Mouse (Mus musculus) stomach, embryonic 14.5 days (tissue): ENCODE results near the gene Mtf2. TPM values are rescaled to one million over a fixed set of nuclear protein-coding genes. Genes with fewer than 3 reads are reported as not detected.

Experiments
- ATAC-seq: fragments of 200-750 bp; cut with Nextera tagmentation; 2 replicates; pipeline ENCODE4 v1.8.0; 2017; ENCODE audit warnings: low read depth, moderate TSS enrichment; ENCODE audit not compliant: insufficient number of reproducible peaks, insufficient read depth, low FRiP score
- H3K27ac ChIP-seq: fragments of 300-500 bp; sonication (generic); 2 replicates; pipeline ENCODE4 v1.5.1; 2014; ENCODE audit warnings: mild to moderate bottlenecking, low read length, moderate library complexity, mixed read lengths
- H3K27me3 ChIP-seq: fragments of 300-500 bp; sonication (generic); 2 replicates; pipeline ENCODE4 v1.6.1; 2014; ENCODE audit warnings: low read length, control low read depth, mixed read lengths; ENCODE audit not compliant: control insufficient read depth, insufficient read depth
- H3K36me3 ChIP-seq: fragments of 300-500 bp; sonication (generic); 2 replicates; pipeline ENCODE4 v1.6.1; 2014; ENCODE audit warnings: mild to moderate bottlenecking, control low read depth, low read length, moderate library complexity, mixed read lengths; ENCODE audit not compliant: control insufficient read depth, insufficient read depth
- H3K4me1 ChIP-seq: fragments of 300-500 bp; sonication (generic); 2 replicates; pipeline ENCODE4 v1.6.1; 2014; ENCODE audit warnings: low read length, control low read depth, mixed read lengths; ENCODE audit not compliant: control insufficient read depth, insufficient read depth
- H3K4me2 ChIP-seq: fragments of 300-500 bp; sonication (generic); replicated peaks from 2 replicates; pipeline ENCODE4 v1.6.1; 2014; ENCODE audit warnings: low read depth, low read length, control low read depth
- H3K4me3 ChIP-seq: fragments of 300-500 bp; sonication (generic); 2 replicates; pipeline ENCODE4 v1.5.1; 2014; ENCODE audit warnings: low read depth, low read length, control low read depth
- H3K9ac ChIP-seq: fragments of 300-500 bp; sonication (generic); replicated peaks from 2 replicates; pipeline ENCODE4 v1.6.1; 2014; ENCODE audit warnings: low read depth, mild to moderate bottlenecking, control low read depth, low read length, moderate library complexity, mixed read lengths
- H3K9me3 ChIP-seq: fragments of 300-500 bp; sonication (generic); 2 replicates; pipeline ENCODE4 v1.6.1; 2016; ENCODE audit warnings: low read depth, low read length, control low read depth; ENCODE audit not compliant: control insufficient read depth
- WGBS: fragments of 180-500 bp; shearing (Covaris S2); extraction: QIAGEN DNeasy Blood & Tissue Kit; methylation state at CpG from one replicate; pipeline ENCODE4 v1.1.7; 2014; 5-methylcytosine and 5-hydroxymethylcytosine counted together
- polyA plus RNA-seq: library from polyadenylated mRNA; unstranded; fragments of >200 nt; fragmentation: Nextera tagmentation; extraction: Ambion mirVana; gene quantifications from 2 replicates; pipeline ENCODE4 v1.2.1, GENCODE M21; 2014

Mtf2 gene
- polyA plus RNA-seq, 1 experiment from 2014 or later, result 95.0 TPM

DNA sequence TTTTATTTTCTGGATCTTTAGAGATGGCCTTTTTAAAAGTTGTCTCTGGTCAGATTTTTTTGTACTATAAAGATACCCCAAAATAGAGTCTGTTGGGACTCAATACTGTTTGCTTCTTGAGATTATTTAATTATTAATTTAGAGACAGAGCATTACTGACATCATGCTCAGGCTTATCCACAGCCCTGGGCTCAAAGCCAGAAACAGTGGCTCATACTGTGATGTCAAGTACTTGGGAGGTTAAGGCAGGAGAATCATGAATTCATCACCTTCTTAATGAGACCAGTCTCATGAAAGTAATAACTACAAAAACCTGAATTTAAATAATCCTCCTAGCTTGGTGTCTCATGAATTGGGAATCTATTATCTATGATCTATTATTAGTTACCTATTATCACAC lies 34.7 kb downstream of the Mtf2 start:
- Histone ChIP-seq H3K36me3 (peaks cover 61% of the 10 kb centered on the region), H3K27ac (no peak overlapping the region), H3K27me3 (no peaks in the 10 kb centered on the region), H3K4me2 (no peak overlapping the region), H3K4me3 (no peak overlapping the region), H3K9ac (no peak overlapping the region), H3K4me1 (no peaks in the 10 kb centered on the region), H3K9me3 (no peaks in the 10 kb centered on the region)
- ATAC-seq, result no peak

DNA sequence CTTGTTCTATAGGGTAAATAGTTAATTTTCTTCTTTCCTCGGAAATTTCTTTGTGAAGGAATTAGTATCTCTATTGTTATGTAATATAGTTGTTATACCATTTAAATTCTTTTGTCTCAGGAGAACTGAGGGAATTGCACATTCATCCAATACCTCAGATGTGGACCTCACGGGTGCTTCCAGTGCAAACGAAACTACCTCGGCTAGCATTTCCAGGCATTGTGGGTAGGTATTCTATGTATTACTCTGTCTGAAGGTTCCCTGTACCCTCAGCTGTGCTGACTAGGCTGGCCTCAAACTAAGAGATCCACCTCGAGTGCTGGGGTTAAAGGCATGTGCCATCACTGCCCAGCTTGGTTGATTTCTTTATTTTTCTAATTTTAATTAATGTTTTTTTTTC lies 38.8 kb downstream of the Mtf2 start:
- Histone ChIP-seq H3K27ac (no peak overlapping the region), H3K36me3 (peaks cover 48% of the 10 kb centered on the region), H3K4me1 (no peaks in the 10 kb centered on the region), H3K4me3 (no peak overlapping the region), H3K4me2 (no peak overlapping the region), H3K9ac (no peak overlapping the region), H3K9me3 (no peaks in the 10 kb centered on the region), H3K27me3 (no peaks in the 10 kb centered on the region)
- no peak for ATAC-seq
- WGBS, result 87% methylated on average over 5 of the region's 5 CpGs

DNA sequence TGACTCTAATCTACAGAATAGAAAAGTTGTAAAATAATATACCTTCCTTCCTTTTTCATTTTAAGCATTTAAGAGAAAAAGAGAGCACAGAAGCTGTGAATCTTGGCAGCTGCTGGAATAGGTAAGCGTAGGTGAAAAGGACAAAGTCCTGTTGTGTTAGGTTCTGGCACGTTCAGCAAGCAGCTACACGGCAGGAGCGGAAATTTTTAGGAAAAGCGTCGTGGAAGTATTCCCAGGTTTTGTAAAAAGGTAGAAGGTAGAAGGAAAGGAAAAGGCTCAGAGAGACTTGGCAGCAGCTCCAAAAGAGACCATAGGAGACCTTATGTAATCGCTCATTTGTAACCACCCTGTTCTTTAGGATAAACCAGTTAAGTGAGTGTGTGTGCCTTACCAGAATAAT lies 43.9 kb downstream of the Mtf2 start:
- Histone ChIP-seq H3K4me1 (no peaks in the 10 kb centered on the region), H3K27ac (no peak overlapping the region), H3K4me2 (no peak overlapping the region), H3K9me3 (no peaks in the 10 kb centered on the region), H3K4me3 (no peak overlapping the region), H3K36me3 (peaks cover 24% of the 10 kb centered on the region), H3K27me3 (no peaks in the 10 kb centered on the region), H3K9ac (no peak overlapping the region)
- 92% methylated on average over 7 of the region's 7 CpGs for WGBS
- no peak for ATAC-seq

DNA sequence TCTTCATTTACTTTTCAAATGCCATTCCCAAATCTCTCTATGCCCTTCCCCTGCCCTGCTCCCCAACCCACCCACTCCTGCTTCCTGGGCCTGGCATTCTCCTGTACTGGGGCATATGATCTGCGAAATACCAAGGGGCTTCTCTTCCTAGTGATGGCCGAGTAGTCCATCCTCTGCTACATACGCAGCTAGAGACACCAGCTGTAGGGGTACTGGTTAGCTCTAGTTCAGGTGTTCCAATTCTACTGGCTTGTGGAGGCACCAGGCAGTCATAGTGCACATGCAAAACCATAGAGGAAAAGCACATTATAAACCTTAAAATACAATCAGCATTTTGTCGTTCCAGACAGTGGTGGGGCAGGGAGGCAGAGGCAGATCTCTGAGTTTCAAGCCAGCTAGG lies 52.2 kb downstream of the Mtf2 start:
- no peak for ATAC-seq
- Histone ChIP-seq H3K4me3 (no peak overlapping the region), H3K9me3 (no peaks in the 10 kb centered on the region), H3K4me2 (no peak overlapping the region), H3K36me3 (no peaks in the 10 kb centered on the region; the same call in 1 of the 2 replicates), H3K4me1 (no peaks in the 10 kb centered on the region), H3K9ac (no peak overlapping the region), H3K27me3 (no peaks in the 10 kb centered on the region), H3K27ac (no peak overlapping the region)
- WGBS, result 87% methylated on average over 4 of the region's 4 CpGs

DNA sequence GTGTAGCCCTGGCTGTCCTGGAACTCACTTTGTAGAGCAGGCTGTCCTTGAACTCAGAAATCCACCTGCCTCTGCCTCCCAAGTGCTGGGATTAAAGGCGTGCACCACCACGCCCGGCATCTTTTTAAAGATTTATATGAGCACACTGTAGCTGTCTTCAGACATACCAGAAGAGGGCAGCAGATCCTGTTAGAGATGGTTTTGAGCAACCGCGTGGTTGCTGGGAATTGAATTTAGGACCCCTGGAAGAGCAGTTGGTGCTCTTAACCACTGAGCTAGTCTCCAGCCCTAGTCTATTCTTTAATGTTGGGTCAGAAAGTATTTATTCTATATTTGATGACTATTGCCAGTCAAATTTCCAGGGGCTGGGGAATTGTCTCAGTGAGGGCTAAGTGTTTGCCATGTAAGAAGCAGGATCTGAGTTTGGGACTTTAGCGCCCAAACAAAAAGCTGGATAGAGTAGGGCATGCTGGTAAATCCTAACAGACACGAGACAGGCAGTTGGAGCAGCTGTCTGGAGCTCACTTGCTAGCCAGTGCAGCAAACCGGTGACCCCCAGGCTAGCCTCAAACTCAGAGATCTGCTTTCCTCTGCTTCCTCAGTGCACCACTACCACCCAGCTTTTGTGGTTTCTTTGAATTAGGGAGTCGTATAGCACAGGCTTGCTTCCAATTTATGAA lies 54.9 kb downstream of the Mtf2 start:
- Histone ChIP-seq H3K27ac (no peak overlapping the region), H3K4me3 (no peak overlapping the region), H3K9me3 (no peaks in the 10 kb centered on the region), H3K4me2 (no peak overlapping the region), H3K9ac (no peak overlapping the region), H3K27me3 (no peaks in the 10 kb centered on the region), H3K36me3 (no peaks in the 10 kb centered on the region; the same call in 1 of the 2 replicates), H3K4me1 (no peaks in the 10 kb centered on the region)
- no peak for ATAC-seq
- 86% methylated on average over 9 of the region's 9 CpGs for WGBS

DNA sequence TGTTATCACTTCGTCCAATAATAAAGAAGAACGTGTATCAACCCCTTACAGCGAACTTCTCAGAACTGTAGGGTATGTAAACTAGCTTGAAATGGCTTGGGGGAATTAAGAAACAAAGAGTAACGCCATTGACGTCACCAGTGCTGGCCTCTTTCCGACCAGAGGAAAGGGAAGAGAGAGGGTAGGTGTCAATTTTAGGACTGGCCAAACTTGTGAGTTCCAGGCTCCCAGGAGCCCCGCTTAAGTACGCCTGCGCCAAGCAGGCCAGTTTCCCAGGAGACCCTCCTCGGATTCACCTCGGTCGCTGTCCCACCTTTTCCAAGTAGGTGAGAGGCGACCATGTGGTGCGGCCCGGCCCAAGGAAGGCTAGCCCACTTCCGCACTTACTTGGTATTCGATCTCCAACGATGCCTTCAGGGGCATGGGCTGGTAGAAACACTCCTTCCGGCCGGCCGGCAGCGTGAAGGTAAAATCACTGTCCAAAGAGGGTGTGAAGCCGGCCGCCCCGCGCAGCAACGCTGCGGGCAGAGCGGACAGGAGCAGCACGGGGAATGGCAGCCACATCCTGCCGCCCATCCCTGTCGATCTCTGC lies 66.5 kb downstream of the Mtf2 start:
- Histone ChIP-seq H3K9me3 (no peaks in the 10 kb centered on the region), H3K4me3 (peak overlapping the region; percentile 86), H3K9ac (peak overlapping the region; percentile 76), H3K4me2 (peak overlapping the region; percentile 73), H3K4me1 (peaks cover 4% of the 10 kb centered on the region; the same call in 1 of the 2 replicates), H3K36me3 (peaks cover 5% of the 10 kb centered on the region), H3K27ac (peak overlapping the region; percentile 90), H3K27me3 (no peaks in the 10 kb centered on the region)
- peak; percentile 6 for ATAC-seq
- WGBS, result under 1% methylated on average over 32 of the region's 32 CpGs

DNA sequence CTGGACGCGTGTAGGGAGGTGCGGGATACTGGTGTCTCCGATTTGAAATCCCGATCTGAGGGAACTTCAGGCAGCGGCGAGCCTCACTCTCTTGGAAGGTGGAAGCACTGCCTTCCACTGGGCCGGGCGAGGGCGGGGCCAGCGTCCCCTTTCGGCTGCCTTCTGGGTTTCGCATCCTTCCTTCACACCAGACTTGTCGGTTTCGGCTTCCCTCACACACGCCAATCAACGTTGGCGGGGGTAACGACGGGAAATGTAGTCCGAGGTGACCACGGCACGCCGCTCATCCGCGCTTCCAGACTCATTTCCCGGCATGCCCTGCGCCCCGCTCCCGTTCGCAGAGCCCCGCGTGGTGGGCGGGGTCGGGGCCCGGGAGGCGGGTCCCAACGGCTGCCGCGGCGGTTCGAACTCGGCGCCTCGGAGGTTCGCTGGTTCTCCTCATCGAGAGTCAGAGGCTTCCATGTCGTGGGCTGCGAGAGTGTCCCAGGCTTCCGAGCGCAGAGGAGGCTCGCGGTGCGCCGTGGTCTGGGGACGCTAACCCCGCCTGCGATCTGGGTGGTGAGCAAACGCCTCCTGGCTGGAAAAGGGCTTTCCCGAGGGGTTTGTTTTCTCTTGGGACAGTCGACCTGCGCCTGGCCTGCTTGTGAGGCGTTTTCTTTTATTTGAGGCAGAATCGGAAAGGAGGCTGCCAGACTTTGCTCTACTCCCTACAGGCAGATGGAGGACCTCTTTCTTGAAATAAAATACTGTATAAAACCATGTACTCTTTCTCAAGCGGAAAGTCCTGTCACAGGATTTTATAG lies 67.2 kb downstream of the Mtf2 start, which contains the start of the genes Tmed5 and Ccdc18:
Gene Tmed5 (minus strand): TSS at position 180 of the 803 bp plus-strand sequence.
Gene Ccdc18 (plus strand): TSS at position 435 of the 803 bp plus-strand sequence.
- H3K4me2 ChIP-seq, result peak within 1 kb of the TSS; percentile 73
- under 1% methylated on average over 65 of the region's 65 CpGs for WGBS
- peak within 1 kb of the TSS; percentile 86 for H3K4me3 ChIP-seq
- H3K4me1 ChIP-seq, result peaks cover 4% of the 10 kb centered on the region; the same call in 1 of the 2 replicates
- no peaks in the 10 kb centered on the region for H3K9me3 ChIP-seq
- H3K27ac ChIP-seq, result peak within 1 kb of the TSS; percentile 90
- H3K36me3 ChIP-seq, result peaks cover 5% of the 10 kb centered on the region
- peak; percentile 99 for ATAC-seq
- H3K27me3 ChIP-seq, result no peaks in the 10 kb centered on the region
- peak within 1 kb of the TSS; percentile 76 for H3K9ac ChIP-seq

DNA sequence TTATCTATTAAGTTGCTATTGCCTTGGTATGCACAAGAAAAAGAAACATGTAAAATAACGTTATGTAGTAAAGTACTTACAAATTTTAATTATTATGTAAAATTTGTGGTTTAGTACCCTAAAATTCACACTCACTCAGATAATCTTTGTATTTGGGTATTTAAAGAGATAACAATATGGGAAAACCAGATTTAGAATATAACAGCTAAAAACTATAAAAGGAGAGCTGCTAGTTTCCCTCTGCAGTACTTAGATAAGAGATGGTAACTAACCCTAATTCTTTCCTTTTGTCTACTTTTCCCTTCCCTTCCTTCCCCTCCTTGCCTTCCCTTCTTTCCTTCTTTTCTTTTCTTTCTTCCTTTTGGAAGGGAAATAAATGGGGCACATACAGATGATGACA lies 87.1 kb downstream of the Mtf2 start:
- H3K9ac ChIP-seq, result no peak overlapping the region
- WGBS, result 90% methylated on average over 1 of the region's 1 CpGs
- no peaks in the 10 kb centered on the region for H3K4me1 ChIP-seq
- no peak overlapping the region for H3K27ac ChIP-seq
- H3K36me3 ChIP-seq, result no peaks in the 10 kb centered on the region
- H3K9me3 ChIP-seq, result no peaks in the 10 kb centered on the region
- H3K4me3 ChIP-seq, result no peak overlapping the region
- no peak overlapping the region for H3K4me2 ChIP-seq
- H3K27me3 ChIP-seq, result no peaks in the 10 kb centered on the region
- no peak for ATAC-seq
